Mouse (Mus musculus) kidney, postnatal 14 days (tissue): ENCODE data around the gene Rad51b.

Experiments used
- DNase-seq: peaks from one replicate; pipeline ENCODE4 v3.0.0; 2022; ENCODE audit warnings: mixed read lengths

The Rad51b gene

GRCm38 (mm10) chr12:79781788-79782187 is 484.7 kb downstream of the Rad51b start:
- DNase-seq, result no peak

- DNase-seq, result no peak
Measured at GRCm38 (mm10) chr12:79782444-79783117, 485.5 kb downstream of the Rad51b start.

DNA sequence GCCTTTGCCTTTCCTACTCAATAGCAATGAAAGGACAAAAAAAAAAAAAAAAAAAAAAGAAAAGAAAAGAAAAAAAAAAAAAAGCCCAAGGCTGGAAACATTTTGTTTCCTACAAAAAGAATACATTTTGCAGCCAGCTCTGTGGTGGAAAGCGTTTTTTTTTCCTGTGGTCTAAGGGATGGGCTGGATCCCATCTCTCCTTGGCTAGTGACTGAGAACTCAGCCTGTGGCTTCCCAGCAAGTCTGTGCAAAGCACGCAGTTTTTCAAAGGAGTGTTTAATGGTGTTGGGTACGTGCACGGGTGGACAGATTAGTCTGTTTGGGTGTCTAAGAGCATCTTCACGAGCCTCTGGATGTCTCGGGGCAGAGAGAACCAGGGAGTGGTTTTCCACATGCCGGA is 487.1 kb downstream of the Rad51b start:
- no peak for DNase-seq

- DNase-seq, result no peak
Measured at GRCm38 (mm10) chr12:79785691-79786090, 488.6 kb downstream of the Rad51b start.

- DNase-seq, result no peak
Measured at GRCm38 (mm10) chr12:79787538-79787937, 490.5 kb downstream of the Rad51b start.

DNA sequence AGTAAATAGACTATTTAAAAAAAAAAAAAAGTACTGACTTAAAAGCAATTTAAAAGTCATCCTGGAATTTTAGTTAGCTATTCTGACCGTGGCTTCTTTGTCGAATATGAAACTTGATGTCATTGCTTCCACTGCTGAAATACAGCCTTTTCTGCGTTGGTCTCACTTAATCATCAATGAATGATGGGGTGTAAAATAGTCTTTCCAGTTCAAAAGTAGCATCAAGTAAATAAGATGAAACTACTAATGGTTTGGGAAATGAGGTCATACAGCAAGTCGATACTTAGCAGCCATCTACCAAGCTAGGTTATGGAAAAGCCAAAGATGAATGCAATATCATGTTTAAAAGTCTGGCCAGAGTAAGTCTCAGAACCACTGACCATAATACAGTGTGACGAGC is 491.3 kb downstream of the Rad51b start:
- no peak for DNase-seq

DNA sequence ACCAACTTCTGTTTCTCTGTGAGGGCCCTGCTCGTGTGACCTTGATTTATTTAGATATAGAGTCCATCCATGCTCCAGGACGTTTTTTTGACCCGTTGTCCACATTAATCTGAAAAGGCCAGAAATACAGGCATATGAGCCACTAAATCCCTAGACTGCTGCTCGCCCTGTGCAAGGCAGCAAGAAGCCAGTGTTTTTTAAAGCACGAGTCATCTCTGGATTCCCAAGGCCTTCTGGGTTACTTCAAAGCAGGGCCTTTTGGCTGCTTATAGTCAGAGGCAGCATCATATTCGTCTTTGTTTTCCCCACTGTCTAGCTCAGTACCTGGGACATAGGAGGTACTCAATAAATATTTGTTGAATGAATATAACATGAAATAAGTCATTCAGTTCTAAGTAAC is 492.4 kb downstream of the Rad51b start:
- DNase-seq, result no peak

DNA sequence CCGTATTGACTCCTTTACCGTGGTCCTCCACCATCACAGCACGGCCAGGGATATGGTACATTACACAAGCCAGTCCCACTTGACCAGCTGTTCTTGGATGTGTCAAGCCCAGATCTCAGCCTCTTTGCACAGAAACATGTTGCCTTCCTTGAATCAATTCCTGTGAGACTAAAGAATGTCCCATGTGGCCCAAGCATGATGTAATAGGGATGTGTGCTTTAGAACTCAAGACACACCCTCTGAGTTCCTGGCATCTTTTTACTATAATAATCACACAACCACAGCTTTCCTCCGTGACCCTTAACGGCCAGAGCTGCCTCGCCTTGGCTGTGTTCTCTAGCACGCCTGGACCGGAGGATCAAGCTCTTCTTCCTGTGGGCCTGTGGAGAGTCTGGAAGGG is 496.3 kb downstream of the Rad51b start:
- peak; percentile 28 for DNase-seq

DNA sequence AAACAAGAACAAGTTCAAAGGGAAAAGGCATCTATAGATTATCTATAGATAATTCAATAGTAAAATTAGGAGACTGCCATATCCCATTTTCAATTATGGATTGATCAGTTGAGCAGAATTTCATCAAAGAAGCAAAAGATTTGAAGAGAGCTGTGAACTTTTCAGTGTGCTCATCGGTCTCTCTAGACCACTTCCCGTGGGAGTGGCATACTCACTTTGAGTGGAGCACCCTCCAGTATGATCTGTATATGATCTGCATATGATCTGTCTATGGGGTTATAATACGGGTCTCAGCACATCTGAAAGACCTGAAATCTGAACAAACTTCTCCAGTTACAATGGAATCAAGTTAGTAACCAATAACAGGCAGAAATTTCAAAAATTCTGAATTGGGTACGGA is 497.7 kb downstream of the Rad51b start:
- DNase-seq, result no peak

DNA sequence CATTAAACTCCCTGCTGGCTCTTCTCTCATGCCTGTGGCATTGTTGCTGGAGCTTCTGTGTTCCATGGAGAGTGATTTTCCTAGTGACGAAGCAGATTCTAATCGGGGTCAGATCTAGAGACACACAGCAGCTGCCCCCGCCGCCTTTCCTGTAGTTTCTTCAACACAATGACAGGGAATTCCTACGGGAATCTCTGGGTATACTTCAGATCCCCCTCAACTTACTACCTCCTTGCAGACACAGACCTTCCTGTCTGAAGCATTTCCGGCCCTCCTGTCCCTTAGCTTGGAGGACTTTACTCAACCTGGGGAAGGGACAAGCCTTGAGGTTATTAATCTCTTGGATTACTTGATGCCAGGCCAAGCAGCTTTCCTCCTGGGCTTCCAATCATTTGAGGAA is 499.2 kb downstream of the Rad51b start:
- DNase-seq, result peak; percentile 74

DNA sequence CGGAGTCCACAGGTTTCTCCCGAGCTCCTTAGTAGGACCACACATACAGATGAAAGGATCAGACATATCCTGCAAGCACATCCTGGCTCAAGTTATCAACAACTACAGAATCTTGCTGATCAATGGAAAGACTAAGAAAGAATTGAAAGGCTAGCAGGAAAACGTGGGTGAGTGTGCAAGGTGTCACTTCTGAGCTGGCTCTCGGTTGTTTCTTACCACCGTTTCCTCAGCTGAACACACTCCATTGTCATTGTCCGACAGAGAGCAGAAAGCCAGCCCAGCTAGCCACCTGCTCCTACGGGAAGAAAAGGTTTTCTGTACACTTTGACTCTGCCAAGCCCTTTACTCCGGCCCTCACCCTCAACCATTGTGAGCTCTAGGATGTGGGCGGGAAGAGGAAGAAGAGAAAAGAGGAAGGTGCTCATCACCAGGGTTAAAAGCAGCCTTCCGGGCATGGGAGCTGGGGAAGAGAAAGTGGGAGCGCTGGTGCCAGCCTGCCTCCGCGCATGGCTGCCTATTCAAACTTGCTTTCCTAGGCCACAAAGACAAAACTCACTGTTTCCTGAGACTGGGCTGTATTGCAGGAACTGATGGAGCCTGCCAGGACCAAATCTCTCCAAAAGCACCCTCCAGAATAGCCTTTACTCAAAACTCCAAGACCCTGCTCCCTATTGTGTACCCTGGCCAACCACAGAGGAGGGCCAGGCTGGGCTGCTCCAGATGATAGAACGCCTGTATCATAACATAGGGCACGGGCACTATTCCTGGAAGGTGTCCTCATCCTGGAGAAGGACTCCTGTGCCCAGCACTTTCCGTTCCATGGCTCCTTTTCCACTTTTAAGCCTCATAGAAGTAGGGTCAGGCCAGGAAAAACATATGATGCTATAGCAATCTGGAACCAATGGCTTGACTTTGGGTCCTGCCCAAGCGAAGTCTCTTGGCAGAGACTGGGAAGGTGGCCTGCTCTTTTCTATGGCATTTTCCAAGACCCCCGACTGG is 500.0 kb downstream of the Rad51b start:
- DNase-seq, result peak; percentile 36

DNA sequence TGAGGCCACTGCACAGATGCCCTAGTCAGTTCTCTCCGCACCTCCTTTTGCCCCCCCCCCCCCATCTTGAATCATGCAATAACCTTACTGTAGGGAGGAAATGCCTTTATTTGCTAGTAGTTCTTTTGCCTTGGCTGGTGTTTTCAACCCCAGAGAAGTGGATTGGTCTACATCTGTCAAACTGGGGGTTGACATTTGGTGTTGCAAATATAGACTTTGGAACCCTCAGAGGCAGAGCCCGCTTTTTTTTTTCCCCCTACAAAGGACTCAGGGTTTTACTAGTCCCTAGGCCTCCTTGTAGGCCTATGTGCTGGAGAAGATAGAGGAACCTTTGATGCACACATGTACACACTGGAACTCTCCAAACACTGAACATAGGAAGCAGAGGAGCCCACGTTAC is 501.4 kb downstream of the Rad51b start:
- DNase-seq, result no peak

DNA sequence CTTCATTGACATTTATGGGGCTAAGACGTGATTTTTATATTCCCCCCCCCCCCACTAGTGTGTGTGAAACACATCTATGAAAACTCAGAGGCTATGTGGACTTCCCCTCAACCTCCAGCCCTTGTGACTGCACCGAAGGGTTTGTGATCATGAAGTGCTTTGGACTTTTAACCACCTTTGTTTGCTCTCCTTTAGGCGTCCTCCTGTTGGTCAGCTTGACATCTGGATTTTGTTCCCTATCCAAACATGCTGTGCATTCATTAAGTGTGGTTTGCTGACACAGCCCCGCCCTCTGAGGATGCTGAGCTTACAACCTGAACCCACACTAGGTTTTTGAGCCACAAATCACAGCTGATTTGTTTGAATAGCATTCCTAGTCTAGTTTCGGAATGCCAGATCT is 502.3 kb downstream of the Rad51b start:
- no peak for DNase-seq

GRCm38 (mm10) chr12:79803670-79804069 is 506.6 kb downstream of the Rad51b start:
- DNase-seq, result no peak

DNA sequence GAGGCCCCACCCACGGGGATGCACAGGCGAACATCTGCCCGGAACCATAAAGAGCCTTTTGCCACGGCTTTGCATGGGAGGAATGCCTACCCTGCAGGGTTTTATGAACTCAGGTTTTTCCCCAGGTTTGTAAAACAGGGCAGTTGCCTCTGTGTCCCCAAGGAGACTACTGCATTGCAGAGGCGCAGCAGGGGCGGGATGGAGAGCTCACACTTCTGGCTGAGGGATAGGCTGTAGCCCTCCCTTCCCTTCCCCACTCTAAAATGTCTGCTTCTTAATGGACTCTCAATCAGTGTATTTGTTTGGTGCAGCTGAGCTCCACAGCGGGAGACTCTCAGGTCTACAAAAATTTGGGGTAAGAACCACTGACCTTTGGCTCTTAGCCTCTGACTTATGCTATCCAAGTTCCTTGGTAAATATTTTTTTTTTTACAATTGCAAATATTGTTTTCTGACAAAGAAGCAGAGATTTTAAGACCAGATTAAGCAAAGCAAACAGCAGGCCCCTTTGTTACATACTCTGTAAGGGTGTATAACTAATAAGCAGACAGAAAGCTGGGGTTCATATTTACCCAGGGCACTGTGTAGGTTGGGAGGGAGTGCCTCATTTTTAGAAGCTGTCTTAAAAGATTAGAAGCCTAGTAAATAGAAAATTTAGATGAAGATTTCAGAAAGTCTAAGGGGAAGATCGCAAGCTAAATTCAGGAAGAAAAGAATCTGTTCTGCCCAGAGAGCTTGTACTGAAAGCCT is 507.9 kb downstream of the Rad51b start:
- DNase-seq, result no peak

- no peak for DNase-seq
Measured at GRCm38 (mm10) chr12:79806990-79807389, 509.9 kb downstream of the Rad51b start.

- DNase-seq, result no peak
Measured at GRCm38 (mm10) chr12:79807410-79807847, 510.3 kb downstream of the Rad51b start.

DNA sequence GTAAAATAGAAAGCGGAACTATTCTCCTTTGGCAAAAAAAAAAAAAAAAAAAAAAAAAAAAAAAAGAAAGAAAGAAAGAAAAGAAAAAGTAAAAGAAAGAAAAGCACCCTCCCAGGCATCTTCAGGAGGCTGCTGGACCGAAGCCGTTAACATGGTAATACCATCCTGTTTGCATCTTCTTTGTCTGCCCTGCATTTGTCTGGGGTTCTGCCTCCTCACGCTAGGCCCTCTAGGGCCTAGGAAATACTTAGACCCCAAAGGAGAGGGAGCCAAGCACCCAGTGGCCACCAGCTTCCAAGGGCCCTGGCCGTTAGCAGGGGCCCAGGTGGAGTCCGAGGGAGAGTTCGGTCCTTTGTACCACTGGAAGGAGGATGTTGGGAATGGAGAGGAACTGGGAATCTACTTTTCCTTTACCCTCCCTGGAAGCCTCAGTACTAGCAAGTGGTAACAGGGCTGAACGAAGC is 510.9 kb downstream of the Rad51b start:
- DNase-seq, result no peak

- no peak for DNase-seq
Measured at GRCm38 (mm10) chr12:79808426-79809398, 511.6 kb downstream of the Rad51b start.

DNA sequence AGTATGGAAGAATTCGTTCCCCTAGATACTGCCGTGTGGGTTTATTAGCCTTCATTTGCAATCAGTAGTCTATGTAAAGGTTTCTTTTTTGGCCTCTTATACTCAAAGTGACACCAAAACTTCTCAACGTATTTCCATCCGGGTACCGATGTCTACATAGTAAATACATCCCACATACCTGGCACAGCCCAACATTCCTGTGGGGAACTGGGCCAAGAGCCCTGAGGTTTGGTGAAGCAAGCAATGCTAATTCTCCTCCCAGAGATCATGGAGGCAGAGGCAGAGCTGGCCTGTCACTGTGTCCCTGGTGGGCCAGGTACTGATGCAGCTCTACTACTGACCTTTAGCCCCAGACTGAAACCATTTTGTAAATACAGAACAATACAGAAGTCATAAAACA is 512.4 kb downstream of the Rad51b start:
- DNase-seq, result peak; percentile 58

DNA sequence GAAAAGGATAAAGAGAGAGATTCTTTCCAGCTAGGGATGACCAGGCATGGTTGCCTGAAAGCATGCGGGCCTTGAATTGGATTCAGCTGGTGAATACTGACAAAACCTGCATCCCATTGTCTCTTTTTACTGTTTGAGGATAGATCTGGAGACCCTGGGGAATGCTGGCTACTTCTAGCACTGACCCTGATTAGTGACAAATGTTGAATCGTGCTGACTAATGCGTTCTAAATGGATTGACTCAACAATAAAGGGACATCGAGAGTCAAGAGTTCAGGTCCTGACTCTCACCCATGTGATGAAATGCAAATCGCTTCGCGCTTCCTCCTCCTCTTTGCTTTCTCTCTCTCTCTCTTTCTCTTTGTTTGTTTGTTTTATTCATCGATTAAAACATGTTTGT is 515.3 kb downstream of the Rad51b start:
- no peak for DNase-seq
